Mouse (Mus musculus) embryonic facial prominence, embryonic 15.5 days (tissue): Measurements from ENCODE around the gene Cactin. TPM values are rescaled to one million over a fixed set of nuclear protein-coding genes. Genes with fewer than 3 reads are reported as not detected.

Experiments
- ATAC-seq: fragments of 200-750 bp; cut with Nextera tagmentation; 2 replicates; pipeline ENCODE4 v1.8.0; 2017; ENCODE audit warnings: low read depth, moderate TSS enrichment; ENCODE audit not compliant: insufficient number of reproducible peaks, low FRiP score, low TSS enrichment
- H3K27ac ChIP-seq: fragments of 300-500 bp; sonication (generic); replicated peaks from 2 replicates; pipeline ENCODE4 v1.5.1; 2015; ENCODE audit warnings: mild to moderate bottlenecking, inconsistent platforms
- H3K27me3 ChIP-seq: fragments of 300-500 bp; sonication (generic); 2 replicates; pipeline ENCODE4 v1.6.1; 2015; ENCODE audit warnings: inconsistent platforms
- H3K36me3 ChIP-seq: fragments of 300-500 bp; sonication (generic); 2 replicates; pipeline ENCODE4 v1.6.1; 2015; ENCODE audit warnings: mild to moderate bottlenecking, inconsistent platforms
- H3K4me1 ChIP-seq: fragments of 300-500 bp; sonication (generic); 2 replicates; pipeline ENCODE4 v1.6.1; 2015; ENCODE audit warnings: inconsistent platforms
- H3K4me2 ChIP-seq: fragments of 300-500 bp; sonication (generic); replicated peaks from 2 replicates; pipeline ENCODE4 v1.6.1; 2015; ENCODE audit warnings: mild to moderate bottlenecking, inconsistent platforms
- H3K4me3 ChIP-seq: fragments of 300-500 bp; sonication (generic); replicated peaks from 2 replicates; pipeline ENCODE4 v1.5.1; 2015; ENCODE audit warnings: mild to moderate bottlenecking, inconsistent platforms
- H3K9ac ChIP-seq: fragments of 300-500 bp; sonication (generic); 2 replicates; pipeline ENCODE4 v1.6.1; 2015; ENCODE audit warnings: inconsistent platforms
- H3K9me3 ChIP-seq: fragments of 300-500 bp; sonication (generic); replicated peaks from 2 replicates; pipeline ENCODE4 v1.6.1; 2016; ENCODE audit warnings: inconsistent platforms
- WGBS: fragments of 180-500 bp; shearing (Covaris S2); methylation state at CpG from one replicate; pipeline ENCODE4 v1.1.7; 2015; 5-methylcytosine and 5-hydroxymethylcytosine counted together
- polyA plus RNA-seq: library from polyadenylated mRNA; unstranded; fragments of >200 nt; fragmentation: Nextera tagmentation; extraction: Ambion mirVana; gene quantifications from 2 replicates; pipeline ENCODE4 v1.2.1, GENCODE M21; 2015

The Cactin gene
- 41.4 and 44.0 TPM in 2 replicates for polyA plus RNA-seq

GRCm38 (mm10) chr10:81320550-81321347 is at the start of gene Cactin:
Cactin (plus strand) TSS chr10:81321103.
- no peaks in the 10 kb centered on the region for H3K9me3 ChIP-seq
- H3K36me3 ChIP-seq: peaks cover 51% of the 10 kb centered on the region
- H3K4me3 ChIP-seq: peak within 1 kb of the TSS; percentile 93
- H3K27ac ChIP-seq: peak within 1 kb of the TSS; percentile 95
- under 1% methylated on average over 68 of the region's 68 CpGs for WGBS
- ATAC-seq: peak; percentile 94
- H3K4me1 ChIP-seq: peaks cover 53% of the 10 kb centered on the region
- peak within 1 kb of the TSS; percentile 93 for H3K9ac ChIP-seq
- peak within 1 kb of the TSS; percentile 78 for H3K4me2 ChIP-seq
- H3K27me3 ChIP-seq: no peaks in the 10 kb centered on the region

- Histone ChIP-seq H3K4me2 (no peak overlapping the region), H3K9ac (no peak overlapping the region), H3K27me3 (no peaks in the 10 kb centered on the region), H3K27ac (no peak overlapping the region), H3K4me3 (no peak overlapping the region), H3K36me3 (peaks cover 43% of the 10 kb centered on the region), H3K4me1 (peaks cover 13% of the 10 kb centered on the region), H3K9me3 (no peaks in the 10 kb centered on the region)
- 90% methylated on average over 21 of the region's 21 CpGs for WGBS
- ATAC-seq: no peak
These were observed 48.5 kb upstream of the Cactin start for GRCm38 (mm10) chr10:81272356-81272755.

GRCm38 (mm10) chr10:81273842-81274241 is 47.1 kb upstream of the Cactin start:
- H3K9me3 ChIP-seq: no peaks in the 10 kb centered on the region
- H3K36me3 ChIP-seq: peaks cover 43% of the 10 kb centered on the region
- ATAC-seq: no peak
- H3K9ac ChIP-seq: no peak overlapping the region
- no peak overlapping the region for H3K4me2 ChIP-seq
- no peak overlapping the region for H3K27ac ChIP-seq
- no peaks in the 10 kb centered on the region for H3K27me3 ChIP-seq
- 91% methylated on average over 19 of the region's 19 CpGs for WGBS
- H3K4me1 ChIP-seq: peaks cover 8% of the 10 kb centered on the region
- no peak overlapping the region for H3K4me3 ChIP-seq

- Histone ChIP-seq H3K9me3 (no peaks in the 10 kb centered on the region), H3K4me3 (no peak overlapping the region), H3K36me3 (peaks cover 13% of the 10 kb centered on the region), H3K4me2 (no peak overlapping the region), H3K4me1 (peaks cover 8% of the 10 kb centered on the region; the same call in 1 of the 2 replicates), H3K27me3 (peaks cover 7% of the 10 kb centered on the region; the same call in 1 of the 2 replicates), H3K9ac (no peak overlapping the region), H3K27ac (no peak overlapping the region)
- no peak for ATAC-seq
- 81% methylated on average over 22 of the region's 22 CpGs for WGBS
These were observed 43.2 kb upstream of the Cactin start for GRCm38 (mm10) chr10:81277676-81278075.

- Histone ChIP-seq H3K9me3 (no peaks in the 10 kb centered on the region), H3K4me2 (no peak overlapping the region), H3K4me3 (no peak overlapping the region), H3K27ac (no peak overlapping the region), H3K27me3 (peaks cover 23% of the 10 kb centered on the region), H3K9ac (no peak overlapping the region), H3K36me3 (no peaks in the 10 kb centered on the region), H3K4me1 (peaks cover 17% of the 10 kb centered on the region)
- WGBS: 37% methylated on average over 10 of the region's 10 CpGs
- no peak for ATAC-seq
These were observed 41.4 kb upstream of the Cactin start for GRCm38 (mm10) chr10:81279496-81279895.

- H3K27me3 ChIP-seq: peaks cover 34% of the 10 kb centered on the region
- 35% methylated on average over 6 of the region's 6 CpGs for whole genome bisulfite sequencing
- H3K4me1 ChIP-seq: peaks cover 27% of the 10 kb centered on the region
- 0 out of 2 replicates have a peak overlapping the region, but pooled peaks have one; percentile 28 for H3K27ac ChIP-seq
- H3K9me3 ChIP-seq: no peaks in the 10 kb centered on the region
- no peak overlapping the region for H3K9ac ChIP-seq
- ATAC-seq: 0 out of 2 replicates have a peak, but pooled peaks have one; percentile 11
- H3K4me2 ChIP-seq: no peak overlapping the region
- H3K36me3 ChIP-seq: no peaks in the 10 kb centered on the region
- H3K4me3 ChIP-seq: no peak overlapping the region
These were observed 36.7 kb upstream of the Cactin start for GRCm38 (mm10) chr10:81284189-81284588.

- no peak overlapping the region for H3K9ac ChIP-seq
- H3K9me3 ChIP-seq: no peaks in the 10 kb centered on the region
- peak overlapping the region; percentile 44 for H3K4me3 ChIP-seq
- H3K36me3 ChIP-seq: no peaks in the 10 kb centered on the region
- ATAC-seq: peak; percentile 58; the same call in 1 of the 2 replicates
- H3K27ac ChIP-seq: peak overlapping the region; percentile 28; the same call in 1 of the 2 replicates
- whole genome bisulfite sequencing: 5% methylated on average over 17 of the region's 17 CpGs
- peaks cover 26% of the 10 kb centered on the region for H3K4me1 ChIP-seq
- peaks cover 34% of the 10 kb centered on the region for H3K27me3 ChIP-seq
- peak overlapping the region; percentile 74 for H3K4me2 ChIP-seq
These were observed 36.2 kb upstream of the Cactin start for GRCm38 (mm10) chr10:81284719-81285118.

- Histone ChIP-seq H3K4me2 (peak overlapping the region; percentile 74), H3K27ac (no peak overlapping the region), H3K36me3 (no peaks in the 10 kb centered on the region), H3K4me1 (peaks cover 31% of the 10 kb centered on the region), H3K27me3 (peaks cover 46% of the 10 kb centered on the region), H3K9me3 (no peaks in the 10 kb centered on the region), H3K9ac (no peak overlapping the region), H3K4me3 (peak overlapping the region; percentile 44)
- ATAC-seq: peak; percentile 69
- WGBS: under 1% methylated on average over 54 of the region's 54 CpGs
These were observed 35.0 kb upstream of the Cactin start for GRCm38 (mm10) chr10:81285694-81286450.

GRCm38 (mm10) chr10:81286586-81286985 is 34.3 kb upstream of the Cactin start:
- Histone ChIP-seq H3K27me3 (peaks cover 50% of the 10 kb centered on the region), H3K36me3 (no peaks in the 10 kb centered on the region), H3K4me1 (peaks cover 38% of the 10 kb centered on the region), H3K9me3 (no peaks in the 10 kb centered on the region), H3K9ac (no peak overlapping the region), H3K4me3 (no peak overlapping the region), H3K4me2 (peak overlapping the region; percentile 74; the same call in 1 of the 2 replicates), H3K27ac (no peak overlapping the region)
- ATAC-seq: no peak
- WGBS: 33% methylated on average over 6 of the region's 6 CpGs

- H3K4me2 ChIP-seq: no peak overlapping the region
These were observed 33.3 kb upstream of the Cactin start for GRCm38 (mm10) chr10:81287513-81288157.

GRCm38 (mm10) chr10:81288601-81289000 is 32.3 kb upstream of the Cactin start:
- no peak overlapping the region for H3K4me3 ChIP-seq
- no peak overlapping the region for H3K27ac ChIP-seq
- H3K9me3 ChIP-seq: no peaks in the 10 kb centered on the region
- 27% methylated on average over 6 of the region's 6 CpGs for WGBS
- H3K4me2 ChIP-seq: no peak overlapping the region
- ATAC-seq: no peak
- H3K9ac ChIP-seq: no peak overlapping the region
- H3K36me3 ChIP-seq: no peaks in the 10 kb centered on the region
- peaks cover 40% of the 10 kb centered on the region for H3K27me3 ChIP-seq
- H3K4me1 ChIP-seq: peaks cover 44% of the 10 kb centered on the region

More at GRCm38 (mm10) chr10:81287513-81288157, 33.3 kb upstream of the Cactin start:
- Histone ChIP-seq H3K9me3 (no peaks in the 10 kb centered on the region), H3K27me3 (peaks cover 47% of the 10 kb centered on the region), H3K9ac (no peak overlapping the region), H3K4me1 (peaks cover 41% of the 10 kb centered on the region), H3K27ac (no peak overlapping the region), H3K36me3 (no peaks in the 10 kb centered on the region), H3K4me3 (no peak overlapping the region)
- WGBS: 59% methylated on average over 8 of the region's 8 CpGs
- ATAC-seq: no peak
